Mouse (Mus musculus): ENCODE measurements around the gene Acadvl. TPM values are rescaled to one million over a fixed set of nuclear protein-coding genes. Genes with fewer than 3 reads are reported as not detected.

The Acadvl gene
- polyA plus RNA-seq, 1 experiment from 2014 or later, result 89.9 TPM

DNA sequence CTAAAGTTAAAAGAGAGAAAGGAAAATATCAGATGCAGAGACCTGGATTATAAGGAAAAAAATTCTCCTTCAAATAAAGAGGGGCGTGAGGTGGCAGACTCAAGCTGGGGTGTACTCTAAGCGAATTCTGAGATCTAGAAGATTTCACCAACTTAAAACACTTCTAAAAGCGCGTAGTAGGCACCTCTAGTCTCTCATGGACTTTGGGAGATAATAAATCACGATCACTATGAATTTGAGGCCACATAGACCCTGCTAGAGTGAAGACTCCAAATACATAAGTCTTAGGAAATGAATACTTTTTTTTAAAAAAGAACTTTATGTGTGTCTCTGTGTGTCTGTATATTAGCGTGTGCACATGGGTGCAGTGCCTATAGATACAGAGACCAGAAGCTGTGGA is 466 bp upstream of the Acadvl start:
- no peak overlapping the region for H3K27ac ChIP-seq
- no peaks in the 10 kb centered on the region for H3K27me3 ChIP-seq (replicated peaks)
- no peaks in the 10 kb centered on the region for H3K9me3 ChIP-seq (replicated peaks)
- WGBS (ENCODE audit: insufficient replicate concordance), result 58% methylated on average over 6 of the region's 6 CpGs
- peak overlapping the region; percentile 68 for H3K4me3 ChIP-seq
- ATAC-seq, result no peak
- peaks cover 34% of the 10 kb centered on the region for H3K36me3 ChIP-seq
- H3K4me1 ChIP-seq, result peaks cover 58% of the 10 kb centered on the region
- peak overlapping the region; percentile 82 for H3K9ac ChIP-seq
- H3K4me2 ChIP-seq, result peak overlapping the region; percentile 84

DNA sequence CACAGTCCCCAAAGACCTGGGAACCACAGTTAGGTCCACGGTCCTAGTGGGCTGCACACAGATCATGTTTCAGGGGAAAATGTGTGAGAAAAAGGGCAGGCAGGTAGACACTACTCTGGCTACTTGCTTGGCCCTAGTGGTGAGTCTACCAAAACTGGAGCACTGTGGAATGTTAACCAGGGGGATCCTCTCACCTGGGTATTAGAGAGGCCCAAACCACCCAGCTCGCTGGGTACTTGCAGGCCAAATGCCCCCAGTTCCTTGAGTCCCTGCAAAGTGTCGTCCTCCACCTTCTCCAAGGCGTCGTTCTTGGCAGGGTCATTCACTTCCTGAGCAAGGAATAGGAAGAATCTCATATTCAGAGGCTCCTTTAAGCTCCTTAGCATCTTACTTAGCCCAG is 1.2 kb downstream of the Acadvl start:
- no peak for ATAC-seq
- H3K9me3 ChIP-seq (replicated peaks), result no peaks in the 10 kb centered on the region
- no peaks in the 10 kb centered on the region for H3K27me3 ChIP-seq (replicated peaks)
- peaks cover 50% of the 10 kb centered on the region for H3K36me3 ChIP-seq
- H3K4me2 ChIP-seq, result peak overlapping the region; percentile 84
- peak overlapping the region; percentile 82 for H3K9ac ChIP-seq
- no peak overlapping the region for H3K27ac ChIP-seq
- H3K4me3 ChIP-seq, result peak overlapping the region; percentile 68; the same call in 1 of the 2 replicates
- 62% methylated on average over 5 of the region's 5 CpGs for WGBS (ENCODE audit: insufficient replicate concordance)
- peaks cover 42% of the 10 kb centered on the region for H3K4me1 ChIP-seq

DNA sequence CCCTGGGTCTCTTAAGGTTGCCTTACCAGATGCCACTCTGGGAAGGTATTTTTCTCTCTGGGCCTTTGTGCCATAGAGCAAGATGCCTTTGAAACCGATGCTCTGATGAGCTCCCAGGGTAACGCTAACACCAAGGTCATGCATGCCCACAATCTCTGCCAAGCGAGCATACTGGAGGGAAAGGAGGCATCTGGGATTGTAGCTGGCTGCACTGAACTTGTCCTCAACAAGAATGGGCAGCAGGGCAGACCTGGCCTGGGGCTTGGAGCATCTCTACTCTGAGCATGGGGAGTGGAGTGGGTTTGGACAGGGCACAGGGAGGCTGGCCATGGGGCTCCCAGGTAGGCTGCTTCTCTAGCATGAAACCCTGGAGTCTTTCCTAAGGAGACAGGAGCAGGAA is 1.8 kb downstream of the Acadvl start:
- no peak for ATAC-seq
- Histone ChIP-seq H3K9ac (no peak overlapping the region), H3K27me3 (replicated peaks) (no peaks in the 10 kb centered on the region), H3K4me2 (no peak overlapping the region), H3K9me3 (replicated peaks) (no peaks in the 10 kb centered on the region), H3K27ac (no peak overlapping the region), H3K36me3 (peaks cover 56% of the 10 kb centered on the region), H3K4me1 (peaks cover 36% of the 10 kb centered on the region), H3K4me3 (no peak overlapping the region)
- 81% methylated on average over 3 of the region's 3 CpGs for WGBS (ENCODE audit: insufficient replicate concordance)

DNA sequence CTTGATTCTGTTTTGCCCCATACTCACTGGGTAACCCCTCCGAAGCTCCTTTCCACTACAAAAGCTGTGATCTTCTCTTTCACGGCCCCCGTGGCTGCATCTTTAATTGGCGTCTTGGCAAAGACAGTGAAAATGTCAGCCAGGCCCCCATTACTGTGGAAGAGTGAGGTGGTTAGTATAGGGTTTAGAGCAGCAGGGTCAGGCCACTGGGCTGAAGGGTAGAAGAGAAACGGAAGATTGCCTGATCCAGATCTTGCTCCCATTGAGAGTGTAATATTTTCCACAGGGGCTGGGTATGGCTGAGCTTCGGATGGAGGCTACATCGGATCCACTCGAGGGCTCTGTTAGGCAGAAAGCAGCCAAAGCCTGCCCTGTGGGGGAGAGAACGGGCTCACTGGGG is 2.3 kb downstream of the Acadvl start:
- Histone ChIP-seq H3K36me3 (peaks cover 61% of the 10 kb centered on the region), H3K4me3 (no peak overlapping the region), H3K27me3 (replicated peaks) (no peaks in the 10 kb centered on the region), H3K9me3 (replicated peaks) (no peaks in the 10 kb centered on the region), H3K4me2 (no peak overlapping the region), H3K27ac (no peak overlapping the region), H3K4me1 (peaks cover 31% of the 10 kb centered on the region), H3K9ac (no peak overlapping the region)
- 84% methylated on average over 9 of the region's 9 CpGs for WGBS (ENCODE audit: insufficient replicate concordance)
- no peak for ATAC-seq

DNA sequence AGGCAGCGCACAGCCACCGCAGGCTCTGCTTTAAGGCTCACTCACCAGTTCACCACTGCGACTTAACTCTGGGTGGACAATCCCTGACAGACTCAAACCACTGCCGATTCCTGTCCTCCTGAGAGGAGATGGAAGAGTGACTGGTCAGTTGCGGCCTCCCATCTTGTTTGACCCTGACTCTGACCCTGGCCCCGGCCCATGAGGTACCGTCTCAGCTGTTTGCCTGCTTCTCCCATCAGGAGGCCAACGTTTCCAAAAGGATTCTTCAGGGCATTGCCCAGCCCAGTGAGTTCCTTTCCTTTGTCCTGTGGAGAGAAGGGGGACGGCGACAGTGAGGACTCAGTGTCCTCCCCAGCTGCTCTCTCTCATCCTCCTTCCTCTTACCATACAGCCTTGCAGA is 4.2 kb downstream of the Acadvl start:
- Histone ChIP-seq H3K27ac (no peak overlapping the region), H3K9ac (no peak overlapping the region), H3K27me3 (replicated peaks) (no peaks in the 10 kb centered on the region), H3K9me3 (replicated peaks) (no peaks in the 10 kb centered on the region), H3K36me3 (peaks cover 81% of the 10 kb centered on the region), H3K4me3 (no peak overlapping the region), H3K4me2 (no peak overlapping the region), H3K4me1 (peaks cover 20% of the 10 kb centered on the region)
- 89% methylated on average over 10 of the region's 10 CpGs for WGBS (ENCODE audit: insufficient replicate concordance)
- no peak for ATAC-seq

DNA sequence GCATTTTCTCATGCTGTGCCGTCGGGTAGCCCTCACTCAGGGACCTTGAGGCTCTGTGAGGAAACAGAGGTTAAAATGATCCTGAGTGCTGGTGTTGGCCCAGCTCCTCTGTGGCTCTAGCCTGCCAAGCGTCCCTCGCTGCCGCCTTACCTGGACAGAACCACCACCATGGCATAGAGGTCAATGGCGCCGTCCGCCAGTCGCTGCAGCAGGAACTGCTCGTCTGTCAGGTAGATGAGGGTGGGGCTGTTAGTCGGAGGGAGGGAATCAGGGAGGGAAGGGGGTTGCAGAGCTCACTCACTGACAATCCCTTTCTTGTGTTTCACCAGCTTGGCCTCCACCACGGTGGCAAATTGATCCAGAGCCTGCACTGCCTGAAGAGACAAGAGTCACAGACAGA is 4.7 kb downstream of the Acadvl start:
- 79% methylated on average over 12 of the region's 12 CpGs for WGBS (ENCODE audit: insufficient replicate concordance)
- Histone ChIP-seq H3K4me2 (no peak overlapping the region), H3K27ac (no peak overlapping the region), H3K4me3 (no peak overlapping the region), H3K9me3 (replicated peaks) (no peaks in the 10 kb centered on the region), H3K4me1 (peaks cover 16% of the 10 kb centered on the region), H3K27me3 (replicated peaks) (no peaks in the 10 kb centered on the region), H3K36me3 (peaks cover 85% of the 10 kb centered on the region), H3K9ac (no peak overlapping the region)
- ATAC-seq, result no peak

DNA sequence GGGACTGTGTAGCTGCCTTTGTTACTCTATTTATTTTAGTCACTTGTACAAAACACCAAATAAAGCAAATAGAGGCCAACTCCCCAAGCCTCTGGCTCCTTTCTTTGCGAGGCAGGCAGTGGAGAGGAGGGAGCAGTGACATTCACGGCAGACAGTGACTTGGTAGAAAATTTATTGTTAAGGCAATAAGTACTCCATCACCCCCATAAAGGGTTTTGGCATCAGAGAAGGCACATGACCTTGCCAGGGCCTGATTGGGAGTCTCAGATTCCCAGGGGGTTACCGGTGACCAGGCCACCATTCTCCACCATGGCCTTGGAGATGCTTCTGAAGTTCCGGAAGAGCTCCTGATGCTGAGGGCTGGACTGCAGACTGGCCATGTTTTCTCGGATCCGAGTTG is 5.2 kb downstream of the Acadvl start:
- H3K4me1 ChIP-seq, result peaks cover 13% of the 10 kb centered on the region
- 82% methylated on average over 6 of the region's 6 CpGs for WGBS (ENCODE audit: insufficient replicate concordance)
- no peak overlapping the region for H3K27ac ChIP-seq
- H3K4me2 ChIP-seq, result no peak overlapping the region
- no peak for ATAC-seq
- H3K9me3 ChIP-seq (replicated peaks), result no peaks in the 10 kb centered on the region
- H3K27me3 ChIP-seq (replicated peaks), result no peaks in the 10 kb centered on the region
- H3K9ac ChIP-seq, result no peak overlapping the region
- H3K36me3 ChIP-seq, result peaks cover 90% of the 10 kb centered on the region
- no peak overlapping the region for H3K4me3 ChIP-seq

DNA sequence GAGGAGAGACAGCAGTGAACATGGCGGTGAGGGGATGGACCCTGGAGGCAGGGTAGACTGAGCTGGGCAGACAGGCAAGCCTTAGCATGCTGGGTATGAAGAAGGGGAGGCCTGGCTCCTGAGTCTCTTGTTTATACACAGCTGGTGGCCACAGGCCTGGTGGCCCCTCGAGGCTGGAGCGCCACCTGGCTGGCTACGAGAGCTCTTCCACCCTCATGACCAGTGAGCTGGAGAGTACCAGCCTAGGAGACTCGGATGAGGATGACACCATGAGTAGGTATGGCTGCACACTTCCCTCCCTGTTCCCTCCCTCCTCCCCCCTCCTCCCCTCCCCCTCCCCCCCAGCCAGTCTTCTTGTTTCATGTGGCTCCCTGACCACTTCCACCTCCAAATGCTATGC is 9.7 kb downstream of the Acadvl start:
- H3K9ac ChIP-seq, result no peak overlapping the region
- peaks cover 27% of the 10 kb centered on the region for H3K4me1 ChIP-seq
- H3K4me2 ChIP-seq, result no peak overlapping the region
- no peak overlapping the region for H3K4me3 ChIP-seq
- no peak overlapping the region for H3K27ac ChIP-seq
- no peak for ATAC-seq
- H3K27me3 ChIP-seq (replicated peaks), result no peaks in the 10 kb centered on the region
- H3K9me3 ChIP-seq (replicated peaks), result no peaks in the 10 kb centered on the region
- H3K36me3 ChIP-seq, result peaks cover 60% of the 10 kb centered on the region
- 72% methylated on average over 5 of the region's 5 CpGs for WGBS (ENCODE audit: insufficient replicate concordance)

DNA sequence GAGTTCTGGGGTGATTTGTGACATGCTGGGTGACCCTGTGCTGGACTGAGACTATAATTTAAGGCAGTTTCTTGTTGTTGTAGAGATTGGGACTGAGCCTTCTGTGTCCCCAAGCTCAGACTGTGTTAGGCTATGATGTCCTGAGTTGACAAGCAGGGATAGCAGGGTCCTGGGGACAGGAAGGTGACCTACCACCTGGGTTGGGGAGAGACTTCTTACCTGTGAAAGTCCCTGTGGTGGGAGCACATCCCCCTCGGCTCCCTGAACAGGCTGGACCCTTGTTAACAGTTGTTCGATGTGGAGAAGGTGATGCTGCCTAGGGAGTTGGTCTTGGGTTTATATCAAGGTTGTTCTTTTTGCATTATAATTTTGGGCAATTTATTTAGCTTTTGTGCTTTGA is 12.7 kb downstream of the Acadvl start:
- Histone ChIP-seq H3K4me2 (peak overlapping the region; percentile 97; the same call in 1 of the 2 replicates), H3K9me3 (replicated peaks) (no peaks in the 10 kb centered on the region), H3K9ac (no peak overlapping the region), H3K27me3 (replicated peaks) (no peaks in the 10 kb centered on the region), H3K36me3 (peaks cover 58% of the 10 kb centered on the region), H3K4me3 (no peak overlapping the region), H3K4me1 (peaks cover 55% of the 10 kb centered on the region), H3K27ac (no peak overlapping the region)
- no peak for ATAC-seq
- WGBS (ENCODE audit: insufficient replicate concordance), result 70% methylated on average over 2 of the region's 2 CpGs

DNA sequence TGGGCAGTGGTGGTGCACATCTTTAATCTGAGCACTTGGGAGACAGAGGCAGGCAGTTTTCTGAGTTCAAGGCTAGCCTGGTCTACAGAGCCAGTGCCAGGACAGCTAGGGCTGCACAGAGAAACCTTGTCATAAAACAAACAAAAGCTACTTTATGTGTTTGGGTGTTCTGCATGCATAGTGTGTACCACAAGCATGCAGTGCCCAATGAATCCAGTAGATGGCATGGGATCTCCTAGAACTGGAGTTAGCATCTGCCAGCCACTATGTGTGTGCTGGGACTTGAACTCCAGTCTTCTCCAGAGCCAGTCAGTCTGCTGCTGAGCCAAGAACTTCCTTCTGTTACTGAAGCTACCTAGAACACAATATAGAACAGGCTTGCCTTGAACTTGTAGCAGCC is 13.3 kb downstream of the Acadvl start:
- Histone ChIP-seq H3K9me3 (replicated peaks) (no peaks in the 10 kb centered on the region), H3K27ac (no peak overlapping the region), H3K36me3 (peaks cover 52% of the 10 kb centered on the region), H3K4me1 (peaks cover 61% of the 10 kb centered on the region), H3K4me2 (peak overlapping the region; percentile 97), H3K9ac (no peak overlapping the region), H3K27me3 (replicated peaks) (no peaks in the 10 kb centered on the region), H3K4me3 (0 out of 2 replicates have a peak overlapping the region, but pooled peaks have one; percentile 73)
- no peak for ATAC-seq

DNA sequence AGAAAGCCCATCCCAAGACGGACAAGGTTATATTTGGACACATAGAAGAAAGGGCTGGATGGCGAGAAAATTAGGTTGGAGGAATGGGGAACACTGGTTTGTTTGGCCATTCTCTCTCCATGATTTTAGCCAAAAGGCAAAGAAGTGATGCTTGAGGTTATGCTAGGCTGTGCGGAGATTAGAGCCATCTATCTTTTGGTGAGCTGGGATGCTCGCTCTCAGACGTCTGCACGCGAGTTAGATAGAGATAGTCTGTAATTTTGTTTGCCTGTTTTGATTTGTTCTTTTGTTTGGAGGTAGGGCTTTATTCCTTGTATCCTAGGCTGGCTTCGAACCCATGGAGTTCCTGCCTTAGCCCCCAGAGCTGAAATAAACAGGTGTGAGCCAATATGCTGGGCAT is 14.1 kb downstream of the Acadvl start:
- peaks cover 62% of the 10 kb centered on the region for H3K4me1 ChIP-seq
- H3K4me2 ChIP-seq, result peak overlapping the region; percentile 97
- H3K9ac ChIP-seq, result peak overlapping the region; percentile 84
- H3K9me3 ChIP-seq (replicated peaks), result no peaks in the 10 kb centered on the region
- peak overlapping the region; percentile 87; the same call in 1 of the 2 replicates for H3K27ac ChIP-seq
- H3K36me3 ChIP-seq, result peaks cover 45% of the 10 kb centered on the region
- 10% methylated on average over 8 of the region's 8 CpGs for WGBS (ENCODE audit: insufficient replicate concordance)
- H3K4me3 ChIP-seq, result peak overlapping the region; percentile 73
- ATAC-seq, result no peak
- H3K27me3 ChIP-seq (replicated peaks), result no peaks in the 10 kb centered on the region

DNA sequence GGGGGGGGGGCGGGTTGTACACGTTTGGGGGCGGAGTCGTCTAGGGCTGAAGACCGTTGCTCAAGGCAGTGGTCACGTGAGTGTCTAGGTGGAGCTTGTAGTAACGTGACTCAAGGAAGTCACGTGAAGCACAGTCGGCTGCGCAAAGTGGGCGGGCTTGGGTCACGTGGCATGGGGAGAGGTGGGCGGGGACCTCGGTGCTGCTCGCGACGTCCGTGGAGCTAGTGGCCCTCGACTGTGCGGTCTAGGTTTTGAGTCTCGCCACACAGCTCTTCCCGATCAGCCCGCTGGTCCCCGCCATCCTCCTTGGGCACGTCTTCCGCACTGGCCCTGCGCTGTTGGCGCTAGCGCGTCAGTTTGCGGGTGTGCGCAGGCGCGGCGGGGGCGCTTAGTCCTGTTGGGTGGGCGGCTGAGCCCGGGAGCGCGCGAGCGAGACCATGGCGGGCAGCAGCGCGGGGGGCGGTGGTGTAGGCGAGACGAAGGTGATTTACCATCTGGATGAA is 14.8 kb downstream of the Acadvl start, which contains the start of gene Dvl2:
Gene Dvl2, plus strand, starts transcription at position 200 of the 503 bp plus-strand sequence.
- ATAC-seq, result peak; percentile 28
- no peaks in the 10 kb centered on the region for H3K27me3 ChIP-seq (replicated peaks)
- under 1% methylated on average over 48 of the region's 48 CpGs for WGBS (ENCODE audit: insufficient replicate concordance)
- H3K9ac ChIP-seq, result peak within 1 kb of the TSS; percentile 84
- peak within 1 kb of the TSS; percentile 87 for H3K27ac ChIP-seq
- peaks cover 62% of the 10 kb centered on the region for H3K4me1 ChIP-seq
- peaks cover 38% of the 10 kb centered on the region for H3K36me3 ChIP-seq
- peak within 1 kb of the TSS; percentile 97 for H3K4me2 ChIP-seq
- peak within 1 kb of the TSS; percentile 73 for H3K4me3 ChIP-seq
- H3K9me3 ChIP-seq (replicated peaks), result no peaks in the 10 kb centered on the region

DNA sequence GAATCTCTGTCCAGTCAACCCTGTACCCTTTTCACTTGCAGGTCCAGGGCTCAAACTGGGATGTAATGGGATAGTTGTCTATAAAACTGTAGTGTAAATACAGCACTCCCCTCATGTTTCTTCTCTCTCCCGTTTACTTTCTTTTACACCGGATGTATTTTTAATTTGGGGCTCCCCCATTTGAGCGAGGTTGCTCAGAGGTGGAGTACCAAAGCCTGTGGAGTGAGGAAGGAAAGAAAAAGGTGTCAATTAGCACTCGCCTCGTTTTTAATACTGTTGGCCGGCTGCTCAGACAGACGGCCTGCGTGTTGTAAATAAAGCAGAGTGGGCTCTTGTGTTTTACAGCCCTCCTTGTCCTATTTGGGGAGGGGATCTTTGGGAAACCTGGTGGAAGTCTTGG is 15.5 kb downstream of the Acadvl start:
- H3K9ac ChIP-seq, result no peak overlapping the region
- H3K27me3 ChIP-seq (replicated peaks), result no peaks in the 10 kb centered on the region
- H3K4me1 ChIP-seq, result peaks cover 67% of the 10 kb centered on the region
- WGBS (ENCODE audit: insufficient replicate concordance), result 88% methylated on average over 8 of the region's 8 CpGs
- H3K27ac ChIP-seq, result peak overlapping the region; percentile 87
- ATAC-seq, result no peak
- H3K4me3 ChIP-seq, result peak overlapping the region; percentile 73; the same call in 1 of the 2 replicates
- H3K36me3 ChIP-seq, result peaks cover 33% of the 10 kb centered on the region
- peak overlapping the region; percentile 97 for H3K4me2 ChIP-seq
- no peaks in the 10 kb centered on the region for H3K9me3 ChIP-seq (replicated peaks)

All from liver, embryonic 12.5 days (tissue).